Mouse (Mus musculus): ENCODE results near the gene Lta. TPM values are rescaled to one million over a fixed set of nuclear protein-coding genes. Genes with fewer than 3 reads are reported as not detected.

Lta gene
- 1.7 TPM in 1 of 3 replicates, not detected in the others for total RNA-seq (2017)

DNA sequence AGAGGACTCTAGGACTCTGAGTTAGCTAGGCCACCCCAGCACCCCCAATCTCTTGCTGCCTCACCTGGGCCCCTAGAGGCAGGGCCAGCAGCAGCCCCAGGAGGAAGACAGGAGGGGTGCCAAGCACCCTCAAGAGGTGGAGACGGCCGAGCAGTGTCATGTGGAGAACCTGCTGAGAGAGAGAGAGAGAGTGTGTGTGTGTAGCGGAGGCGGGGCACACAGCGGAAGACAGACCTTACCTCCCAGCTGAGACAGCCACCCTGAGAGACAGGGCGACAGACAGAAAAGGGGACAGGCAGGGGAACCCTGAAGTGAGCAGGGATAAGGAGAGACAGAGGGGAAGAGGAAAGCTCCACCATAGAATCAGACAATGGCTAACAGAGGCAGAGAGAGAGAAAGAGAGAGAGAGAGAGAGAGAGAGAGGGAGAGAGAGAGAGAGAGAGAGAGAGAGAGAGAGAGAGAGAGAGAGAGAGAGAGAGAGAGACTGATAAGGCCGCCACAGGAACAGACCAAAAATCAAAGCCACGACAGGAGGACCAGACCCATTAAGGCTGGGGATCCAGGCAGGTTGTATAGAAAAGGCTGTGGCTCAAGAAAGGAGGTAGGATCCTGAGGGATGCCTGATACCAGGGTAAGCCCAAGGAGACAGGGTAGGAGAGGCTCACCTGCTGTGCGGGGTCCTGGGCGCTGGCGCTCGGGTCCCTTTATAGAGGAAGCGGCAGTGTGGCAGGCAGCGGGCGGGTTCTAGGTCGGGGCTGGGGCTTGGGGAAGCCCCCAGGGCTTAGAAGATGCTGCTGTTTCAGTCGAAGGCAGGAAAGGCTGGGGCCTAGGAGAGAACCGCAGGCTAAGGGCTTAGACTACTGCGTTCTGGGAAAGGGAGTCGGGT is at the start of gene Lta:
Lta (minus strand) TSS at position 858 of the 886 bp plus-strand sequence.
- ATAC-seq (replicated peaks; ENCODE audit: insufficient number of reproducible peaks, low FRiP score, low TSS enrichment, poor library complexity, severe bottlenecking): no peak

DNA sequence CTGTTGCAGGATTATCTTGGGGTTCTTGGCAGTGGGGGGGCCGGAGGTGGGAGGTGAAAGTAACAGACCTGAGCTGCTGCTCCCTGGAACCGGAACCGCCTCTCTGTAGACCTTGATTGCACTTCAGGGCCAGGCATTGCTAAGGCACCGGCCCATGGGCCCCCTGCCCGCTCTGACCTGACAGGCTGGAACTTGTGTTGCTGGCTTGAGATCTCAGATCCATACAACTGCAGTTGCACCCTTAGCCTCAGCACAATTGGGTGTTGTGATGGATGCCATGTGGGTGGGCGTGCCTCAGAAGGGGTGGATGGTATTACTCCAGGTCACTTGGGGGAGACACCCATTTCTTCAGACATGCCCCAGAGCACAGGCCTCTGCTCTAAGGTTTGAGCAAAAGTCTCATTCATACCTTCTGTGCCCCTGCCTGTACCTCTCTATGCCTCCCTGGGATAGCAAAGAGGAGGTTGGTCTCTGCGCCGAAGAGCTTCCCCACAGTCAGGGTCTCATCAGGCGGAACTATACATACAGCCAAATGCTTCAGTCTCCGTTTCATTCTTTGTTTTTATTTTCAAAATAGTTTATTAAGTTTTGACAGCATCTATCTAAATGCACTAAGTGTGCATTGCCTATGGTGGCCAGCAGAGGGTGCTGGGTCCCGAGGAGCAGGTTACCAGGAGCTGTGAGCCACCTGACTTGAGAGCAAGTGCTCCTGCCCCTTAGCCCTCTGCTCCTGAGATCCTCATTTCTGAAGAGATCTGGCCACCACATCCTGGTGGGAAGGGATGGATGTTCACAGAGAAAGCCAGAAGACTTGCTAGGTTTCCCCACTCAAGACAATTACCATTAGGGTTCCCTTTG is 49.3 kb upstream of the Lta start:
- peak; percentile 45; the same call in 1 of the 2 replicates for ATAC-seq (replicated peaks; ENCODE audit: insufficient number of reproducible peaks, low FRiP score, low TSS enrichment, poor library complexity, severe bottlenecking)

DNA sequence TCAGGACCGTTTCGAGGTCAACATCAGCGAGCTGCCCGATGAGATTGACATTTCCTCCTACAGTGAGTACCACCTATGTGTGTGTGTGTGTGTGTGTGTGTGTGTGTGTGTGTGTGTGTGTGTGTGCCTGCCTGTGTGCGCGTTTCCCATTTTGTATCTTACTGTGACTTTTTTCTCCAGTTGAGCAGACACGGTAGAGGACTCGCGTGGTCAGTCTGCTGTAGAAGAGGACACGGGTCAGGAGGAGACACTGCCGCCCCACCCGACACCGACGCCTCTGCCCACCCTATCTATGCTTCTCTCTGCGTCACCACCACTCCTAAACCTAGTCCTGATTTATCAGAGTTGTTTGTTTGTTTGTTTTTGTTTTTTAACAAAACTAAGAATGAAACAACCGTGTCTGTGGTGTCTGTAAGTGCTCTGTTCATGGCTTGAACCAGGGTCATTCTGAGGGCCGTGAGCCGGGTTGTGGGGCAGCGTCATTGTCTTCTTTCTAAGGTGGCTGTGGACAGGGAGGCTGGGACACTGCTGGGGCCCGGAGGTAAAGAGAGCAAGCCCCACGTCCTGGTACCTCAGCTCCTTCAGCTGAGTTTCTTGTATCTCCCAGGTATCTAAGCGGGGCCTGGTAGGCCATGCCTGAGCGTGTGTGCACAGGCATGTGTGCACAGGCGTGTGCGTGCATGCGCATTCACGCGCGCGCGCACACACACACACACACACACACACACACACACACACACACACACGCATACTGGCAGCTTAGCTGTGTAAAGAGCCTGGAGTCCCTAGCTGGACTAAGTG is 48.3 kb upstream of the Lta start:
- ATAC-seq (replicated peaks; ENCODE audit: insufficient number of reproducible peaks, low FRiP score, low TSS enrichment, poor library complexity, severe bottlenecking): no peak

DNA sequence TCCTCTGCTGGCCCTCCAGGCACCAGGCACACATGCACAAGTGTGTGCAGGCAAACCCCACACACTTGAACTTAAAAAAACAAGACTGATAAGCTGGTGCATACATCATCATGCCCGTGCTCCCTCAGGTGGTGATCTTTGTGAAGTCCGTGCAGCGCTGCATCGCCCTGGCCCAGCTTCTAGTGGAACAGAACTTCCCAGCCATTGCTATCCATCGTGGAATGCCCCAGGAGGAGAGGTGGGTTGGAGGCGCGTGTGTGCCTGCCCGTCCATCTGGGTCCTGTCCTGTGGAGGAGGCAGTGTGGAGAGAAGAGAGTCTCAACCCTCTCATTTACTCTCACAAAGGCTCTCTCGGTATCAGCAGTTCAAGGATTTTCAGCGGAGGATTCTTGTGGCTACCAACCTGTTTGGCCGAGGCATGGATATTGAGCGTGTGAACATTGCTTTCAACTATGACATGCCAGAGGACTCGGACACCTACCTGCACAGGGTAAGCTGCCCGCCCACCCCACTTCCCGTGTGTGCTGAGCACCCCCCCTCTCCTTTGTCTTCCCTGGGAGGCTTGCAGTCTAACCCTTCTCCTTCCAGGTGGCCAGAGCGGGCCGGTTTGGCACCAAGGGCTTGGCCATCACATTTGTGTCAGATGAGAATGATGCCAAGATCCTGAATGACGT is 47.6 kb upstream of the Lta start:
- no peak for ATAC-seq (replicated peaks; ENCODE audit: insufficient number of reproducible peaks, low FRiP score, low TSS enrichment, poor library complexity, severe bottlenecking)

DNA sequence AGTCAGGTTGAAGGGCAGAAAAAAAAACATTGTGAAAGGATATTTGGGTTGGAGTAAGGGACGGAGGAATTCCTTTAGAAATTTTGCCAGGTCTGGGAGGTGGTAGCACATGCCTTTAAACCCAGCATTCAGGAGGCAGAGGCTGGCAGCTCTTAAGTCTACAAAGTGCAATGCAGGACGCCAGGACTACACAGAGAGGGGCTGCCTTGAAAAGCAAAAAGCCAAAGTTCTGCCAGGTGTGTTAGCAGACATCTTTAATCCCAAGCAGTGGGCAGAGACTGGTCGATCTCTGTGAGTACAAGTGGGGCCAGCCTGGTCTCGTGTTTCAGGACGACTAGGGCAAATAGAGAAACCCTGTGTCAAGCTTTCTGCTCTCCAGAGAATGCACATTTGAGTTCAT is 46.8 kb upstream of the Lta start:
- no peak for ATAC-seq (replicated peaks; ENCODE audit: insufficient number of reproducible peaks, low FRiP score, low TSS enrichment, poor library complexity, severe bottlenecking)

DNA sequence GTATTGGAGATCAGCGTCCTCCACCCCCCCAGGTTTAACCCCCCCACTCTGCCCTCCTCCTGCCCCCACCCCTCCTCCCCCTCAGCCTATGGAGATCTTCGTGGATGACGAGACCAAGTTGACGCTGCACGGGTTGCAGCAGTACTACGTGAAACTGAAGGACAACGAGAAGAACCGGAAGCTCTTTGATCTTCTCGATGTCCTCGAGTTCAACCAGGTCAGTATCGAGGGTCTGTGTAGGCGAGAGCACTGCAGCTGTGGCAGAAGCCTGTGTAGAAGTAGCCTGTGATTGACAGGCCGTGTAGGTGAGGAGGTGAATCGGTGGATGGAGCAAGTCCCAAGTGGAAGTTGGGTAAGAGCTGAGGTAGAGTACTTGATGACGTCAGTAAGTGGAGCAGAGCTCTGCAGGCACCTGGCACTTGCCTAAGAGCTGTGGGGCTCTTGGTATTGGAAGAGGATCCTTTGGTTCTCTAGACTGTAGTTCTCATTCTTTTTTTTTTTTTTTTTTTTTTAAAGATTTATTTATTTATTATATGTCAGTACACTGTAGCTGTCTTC is 46.1 kb upstream of the Lta start:
- no peak for ATAC-seq (replicated peaks; ENCODE audit: insufficient number of reproducible peaks, low FRiP score, low TSS enrichment, poor library complexity, severe bottlenecking)

DNA sequence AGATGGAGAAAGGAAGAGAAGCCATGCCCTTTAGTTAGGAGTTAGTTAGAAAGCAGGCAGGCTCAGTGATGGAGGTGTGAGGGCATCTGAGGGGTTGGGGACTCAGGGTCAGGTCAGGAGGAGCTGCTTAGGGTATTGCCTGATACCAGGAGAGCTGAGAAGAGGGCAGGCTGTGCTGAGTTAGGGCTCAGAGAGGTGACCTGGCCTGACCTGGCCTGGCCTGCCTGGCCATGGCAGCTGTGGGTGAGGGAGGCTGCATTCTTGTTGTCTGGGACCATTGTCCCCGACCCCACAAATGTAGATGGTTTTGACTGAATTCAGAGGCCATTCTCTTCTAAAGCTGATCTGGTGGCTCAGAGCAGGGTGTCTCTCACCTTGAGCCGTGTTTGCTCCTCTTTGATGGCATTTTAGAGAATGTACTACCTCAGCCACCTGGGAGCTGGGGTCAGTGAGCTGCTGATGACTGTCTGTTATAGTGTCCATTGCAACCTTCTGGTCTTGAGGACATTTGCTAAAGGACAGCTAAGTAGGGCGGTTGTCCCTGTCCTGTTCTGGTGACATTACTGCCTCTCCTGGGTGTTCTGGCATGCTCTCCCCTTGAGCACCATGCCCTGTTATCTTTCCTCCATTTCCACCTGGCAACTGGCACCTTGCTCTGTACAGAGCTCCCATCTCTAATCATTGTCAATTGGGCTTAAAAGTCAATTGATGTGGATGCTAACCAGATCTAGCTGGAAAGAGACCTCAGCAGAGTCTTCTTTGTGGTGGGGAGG is 45.4 kb upstream of the Lta start:
- ATAC-seq (replicated peaks; ENCODE audit: insufficient number of reproducible peaks, low FRiP score, low TSS enrichment, poor library complexity, severe bottlenecking): no peak

DNA sequence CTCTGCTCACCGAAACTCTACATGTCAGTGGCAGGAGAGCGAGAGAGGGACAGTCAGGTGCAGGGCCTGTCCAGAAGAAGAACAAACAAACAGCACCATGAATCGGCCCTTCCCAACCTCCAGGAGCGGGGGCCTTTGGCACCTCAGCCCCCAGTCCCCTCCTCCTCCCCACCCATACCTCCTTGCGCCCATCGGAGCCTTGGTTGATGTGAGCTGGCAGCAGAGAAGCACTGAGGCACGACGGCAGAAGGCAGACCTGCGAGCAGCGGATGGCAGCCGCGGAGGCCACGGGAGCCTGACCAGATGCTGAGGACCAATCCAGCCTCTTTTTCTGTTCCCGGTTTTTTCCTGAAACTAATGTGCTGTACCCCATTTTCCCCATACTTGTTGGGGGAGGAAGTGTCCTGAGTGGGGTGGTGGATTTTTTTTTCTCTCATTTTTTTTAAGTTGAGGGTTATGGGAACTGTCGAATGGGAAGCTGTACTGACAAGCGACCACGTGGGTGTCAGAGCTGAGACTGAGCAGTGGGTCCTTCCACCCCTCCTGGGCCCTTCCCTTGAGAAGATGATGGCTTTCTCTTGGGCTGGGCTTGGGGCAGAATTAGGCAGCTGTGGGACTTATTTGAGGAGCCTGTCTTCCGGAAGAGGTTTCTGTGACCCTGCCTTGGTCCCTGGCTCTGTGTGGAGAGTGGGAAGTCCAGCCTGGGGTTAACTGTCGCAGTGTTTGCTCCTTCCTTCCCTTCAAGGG is 44.5 kb upstream of the Lta start:
- ATAC-seq (replicated peaks; ENCODE audit: insufficient number of reproducible peaks, low FRiP score, low TSS enrichment, poor library complexity, severe bottlenecking): no peak

DNA sequence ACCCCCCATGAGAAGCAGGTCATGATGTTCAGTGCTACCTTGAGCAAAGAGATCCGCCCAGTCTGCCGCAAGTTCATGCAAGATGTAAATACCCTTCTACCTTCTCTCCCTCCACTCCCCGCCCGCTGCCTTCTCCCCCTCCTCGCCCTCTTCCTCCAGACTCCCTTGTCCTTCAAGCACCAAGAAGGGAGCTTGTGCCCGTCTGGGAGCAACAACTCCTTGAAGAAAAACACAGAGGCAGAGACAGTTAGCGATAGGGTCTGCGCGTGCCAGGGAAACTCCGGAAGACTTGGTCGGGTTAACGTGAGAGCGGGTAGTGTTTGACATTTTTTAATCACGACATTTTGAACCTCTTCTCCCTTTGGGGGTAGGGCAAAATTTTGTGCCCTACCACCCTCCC is 43.8 kb upstream of the Lta start:
- ATAC-seq (replicated peaks; ENCODE audit: insufficient number of reproducible peaks, low FRiP score, low TSS enrichment, poor library complexity, severe bottlenecking): no peak

DNA sequence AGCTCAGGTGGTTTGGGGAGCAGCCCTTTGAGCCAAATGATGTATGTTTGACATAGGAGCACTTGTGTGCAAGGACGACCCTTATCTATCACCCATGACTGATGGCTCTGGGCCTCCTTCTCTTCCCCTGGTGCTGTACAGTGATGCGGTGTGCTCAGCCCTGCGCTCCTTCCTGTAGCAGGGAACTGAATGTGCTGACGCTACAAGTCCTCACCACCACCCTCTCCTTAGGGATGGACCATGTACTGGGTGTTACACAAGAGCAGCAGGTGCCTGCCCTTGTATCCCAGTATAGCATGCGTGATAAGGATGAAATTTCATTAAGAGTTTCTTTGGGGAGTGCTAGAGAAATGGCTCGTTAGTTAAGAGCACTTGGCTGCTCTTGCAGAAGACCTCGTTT is 42.0 kb upstream of the Lta start:
- no peak for ATAC-seq (replicated peaks; ENCODE audit: insufficient number of reproducible peaks, low FRiP score, low TSS enrichment, poor library complexity, severe bottlenecking)

DNA sequence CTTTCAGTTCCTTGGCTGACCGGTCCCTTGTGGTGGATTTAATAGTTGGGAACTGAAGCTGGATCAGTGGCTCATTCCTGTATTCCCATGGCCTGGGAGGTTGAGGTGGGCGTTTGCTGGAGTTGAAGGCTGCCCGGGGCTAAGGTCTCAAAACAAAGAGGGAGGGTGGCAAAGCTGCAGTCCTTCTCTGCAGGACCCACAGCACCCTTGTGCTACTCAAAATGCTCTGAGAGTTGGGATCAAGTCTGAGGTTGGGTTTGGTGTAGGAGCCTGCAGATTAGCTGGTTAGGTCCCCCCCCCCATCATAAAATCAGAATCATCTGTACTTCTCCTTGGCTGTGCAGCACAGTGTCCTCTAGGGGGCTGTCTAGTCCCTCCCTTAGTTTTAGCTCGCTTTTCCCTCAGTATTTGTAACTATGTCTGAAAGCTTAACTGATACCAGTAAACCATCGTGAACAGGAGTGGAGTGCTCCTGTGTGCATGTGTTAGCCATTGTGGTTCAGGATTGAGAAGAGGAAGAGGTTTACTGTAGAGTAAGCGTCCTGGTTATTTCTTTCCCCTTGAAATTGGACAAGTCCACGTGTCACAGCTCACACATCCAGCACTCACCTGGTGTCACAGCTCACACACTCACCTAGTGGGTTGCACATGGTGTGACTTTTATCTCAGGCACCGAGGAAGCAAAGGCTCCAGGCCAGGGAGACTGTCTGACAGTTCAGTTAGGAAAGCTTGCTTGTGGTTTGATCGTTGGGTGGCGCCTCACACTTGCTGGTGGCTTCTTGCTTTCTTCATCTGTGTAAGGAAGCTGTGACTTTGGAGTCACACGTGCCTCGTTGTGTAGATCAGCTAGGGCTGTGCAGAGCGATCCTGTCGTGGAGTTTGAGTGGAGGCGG is 40.8 kb upstream of the Lta start:
- ATAC-seq (replicated peaks; ENCODE audit: insufficient number of reproducible peaks, low FRiP score, low TSS enrichment, poor library complexity, severe bottlenecking): no peak

DNA sequence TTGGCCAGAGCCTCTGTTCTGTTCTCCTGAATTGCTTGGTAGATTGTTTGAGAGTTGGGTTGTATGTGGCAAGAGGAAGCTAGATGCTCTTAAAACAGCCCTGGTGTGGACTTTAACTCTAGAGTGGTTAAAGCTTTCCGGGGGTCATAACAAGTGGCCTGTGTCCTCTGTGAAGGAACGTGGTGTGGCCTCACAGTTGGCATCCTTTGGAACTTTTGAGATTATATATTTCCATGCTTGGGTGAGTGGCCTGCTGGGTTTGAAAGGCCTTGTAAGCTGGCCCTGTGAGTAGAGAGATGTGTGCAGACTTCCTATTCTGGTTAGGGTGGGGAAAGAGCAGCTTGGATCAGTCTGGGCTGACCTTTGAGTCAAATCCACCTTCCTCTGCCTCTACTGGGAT is 39.8 kb upstream of the Lta start:
- no peak for ATAC-seq (replicated peaks; ENCODE audit: insufficient number of reproducible peaks, low FRiP score, low TSS enrichment, poor library complexity, severe bottlenecking)

DNA sequence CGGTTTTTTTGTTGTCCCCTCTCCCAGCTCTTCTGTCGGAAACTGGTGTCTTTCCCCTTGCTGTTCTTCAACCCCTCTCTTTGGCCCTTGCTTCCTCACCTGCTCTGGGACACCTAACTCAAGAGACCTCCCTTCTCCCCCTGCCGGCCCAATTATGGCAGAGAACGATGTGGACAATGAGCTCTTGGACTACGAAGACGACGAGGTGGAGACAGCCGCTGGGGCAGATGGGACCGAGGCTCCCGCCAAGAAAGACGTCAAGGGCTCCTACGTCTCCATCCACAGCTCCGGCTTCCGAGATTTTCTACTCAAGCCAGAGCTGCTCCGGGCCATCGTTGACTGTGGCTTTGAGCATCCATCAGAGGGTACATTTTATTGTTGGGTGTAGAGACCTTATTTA is 37.9 kb upstream of the Lta start:
- ATAC-seq (replicated peaks; ENCODE audit: insufficient number of reproducible peaks, low FRiP score, low TSS enrichment, poor library complexity, severe bottlenecking): no peak

DNA sequence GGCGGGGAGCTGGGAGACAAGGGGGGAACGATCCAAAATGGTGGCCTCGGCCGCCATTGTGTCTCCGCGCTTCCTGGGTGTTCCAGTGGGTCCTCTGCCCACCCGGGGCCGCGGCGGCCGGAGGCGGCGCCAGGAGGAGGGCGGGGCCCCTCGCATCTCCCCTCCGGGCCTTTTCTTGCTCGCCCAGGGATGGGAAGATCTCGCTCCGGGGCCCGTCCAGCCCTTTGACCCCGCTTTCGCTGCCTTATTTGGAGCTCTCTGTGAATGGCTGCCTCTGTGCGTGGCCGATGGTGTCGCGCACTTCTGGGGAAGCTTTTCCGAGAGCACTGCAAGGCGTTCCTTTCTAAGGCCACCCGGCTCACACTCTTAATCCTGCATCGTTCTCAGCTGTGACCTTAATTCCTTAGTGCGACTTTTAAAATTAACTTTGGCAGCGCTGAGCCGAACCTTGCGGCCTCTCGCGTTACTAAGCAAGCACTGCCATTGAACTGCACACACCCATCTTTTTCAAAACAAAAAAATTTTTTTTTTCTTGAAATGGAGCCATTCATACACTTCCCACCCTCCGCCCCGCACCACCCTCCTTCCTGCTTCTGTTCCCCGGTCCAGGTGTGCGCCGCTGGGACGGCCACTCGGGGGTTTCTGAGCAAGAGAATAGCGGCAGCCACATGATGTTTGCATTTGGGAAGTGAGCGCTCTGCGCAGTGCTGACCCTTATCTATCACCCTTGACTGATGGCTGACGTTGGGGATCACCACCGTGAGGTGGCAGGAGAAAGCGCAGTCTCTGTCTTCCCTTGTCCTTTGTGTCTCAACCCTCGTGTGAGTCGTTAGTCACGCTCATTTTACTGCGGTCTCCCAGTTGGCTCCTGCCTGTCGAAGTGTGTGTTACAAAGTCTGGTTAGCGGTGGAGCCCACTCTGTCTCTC is 37.1 kb upstream of the Lta start:
- peak; percentile 36 for ATAC-seq (replicated peaks; ENCODE audit: insufficient number of reproducible peaks, low FRiP score, low TSS enrichment, poor library complexity, severe bottlenecking)

Data from monocyte, adult 5-6 weeks (primary cell).